ENCODE assay signal across 19 mouse cellular contexts in genomic region chr5:139332590-139333272, GRCm38 (mm10). TPM values are rescaled to one million over a fixed set of nuclear protein-coding genes. Genes with fewer than 3 reads are reported as not detected.
DNase-seq lines count a peak whose midpoint lies in the region; ATAC-seq and TF ChIP-seq lines count a peak whose summit lies in the region.
"Had no signal": no experiment of that assay in that cellular context is flagged by ENCODE, and none has a peak within 500 bp of the region (broad histone marks: within the 10 kb centered on the region; RNA-seq: fewer than 3 reads in every experiment).

No protein-coding gene starts in this region.

- H3K27me3 ChIP-seq in kidney, embryonic 15.5 days: no peaks in the 10 kb centered on the region
- H3K27me3 ChIP-seq in kidney, embryonic 14.5 days (ENCODE audit: control insufficient read depth, insufficient read depth, low read length): no peaks in the 10 kb centered on the region
- H3K27me3 ChIP-seq in intestine, embryonic 16.5 days (replicated peaks; ENCODE audit: control insufficient read depth, insufficient read depth, low read length): no peaks in the 10 kb centered on the region
- H3K27me3 ChIP-seq in small intestine, adult 2 months (ENCODE audit: control insufficient read depth, insufficient read depth, low read length): no peaks in the 10 kb centered on the region
- H3K27me3 ChIP-seq in forebrain, embryonic 11.5 days (ENCODE audit: control insufficient read depth, insufficient read depth, low read length): no peaks in the 10 kb centered on the region
- H3K27me3 ChIP-seq: CH12.LX had no signal

- peaks cover 29% of the 10 kb centered on the region for H3K4me1 ChIP-seq in kidney, embryonic 15.5 days
- H3K4me1 ChIP-seq in kidney, embryonic 14.5 days (ENCODE audit: control insufficient read depth, insufficient read depth, low read length): no peaks in the 10 kb centered on the region
- peaks cover 8% of the 10 kb centered on the region for H3K4me1 ChIP-seq in intestine, embryonic 16.5 days (ENCODE audit: control insufficient read depth, insufficient read depth, low read length)
- peaks cover 22% of the 10 kb centered on the region for H3K4me1 ChIP-seq in small intestine, adult 2 months (ENCODE audit: control insufficient read depth, insufficient read depth, insufficient read length, low read length)
- no peaks in the 10 kb centered on the region for H3K4me1 ChIP-seq in forebrain, embryonic 11.5 days (replicated peaks; ENCODE audit: control insufficient read depth, insufficient read depth, low read length)
- H3K4me1 ChIP-seq: neural tube, embryonic 13.5 days had no signal

- TF ChIP-seq POLR2A in small intestine, adult 2 months (IDR thresholded peaks at IDR 0.05; ENCODE audit: low read depth, low read length): peak; percentile 71; the same call in 1 of the 2 replicates

- peak overlapping the region; percentile 61; the same call in 1 of the 2 replicates for H3K27ac ChIP-seq in kidney, embryonic 15.5 days
- H3K27ac ChIP-seq in kidney, embryonic 14.5 days (ENCODE audit: low read depth, low read length): no peak overlapping the region
- peak overlapping the region; percentile 95 for H3K27ac ChIP-seq in intestine, embryonic 16.5 days (ENCODE audit: low read length)
- H3K27ac ChIP-seq in small intestine, adult 2 months (ENCODE audit: insufficient read depth, low read depth, low read length): peak overlapping the region; percentile 91
- no peak overlapping the region for H3K27ac ChIP-seq in forebrain, embryonic 11.5 days (ENCODE audit: low read depth, low read length)
- H3K27ac ChIP-seq: heart, embryonic 15.5 days; hindbrain, embryonic 14.5 days; kidney, postnatal 0 days; macrophage; neural tube, embryonic 13.5 days had no signal

- WGBS in kidney, embryonic 15.5 days: 77% methylated on average over 8 of the region's 8 CpGs
- 79% methylated on average over 8 of the region's 8 CpGs for WGBS in kidney, embryonic 14.5 days
- WGBS in intestine, embryonic 16.5 days: 76% methylated on average over 8 of the region's 8 CpGs
- WGBS in small intestine, adult 2 months: 34% methylated on average over 8 of the region's 8 CpGs
- WGBS in forebrain, embryonic 11.5 days: 86% methylated on average over 8 of the region's 8 CpGs

- no peak for TF ChIP-seq CTCF in small intestine, adult 2 months (IDR thresholded peaks at IDR 0.05; ENCODE audit: extremely low read depth, insufficient read length, insufficient replicate concordance, low read depth, low read length)

- H3K9me3 ChIP-seq in kidney, embryonic 15.5 days (replicated peaks): no peaks in the 10 kb centered on the region
- no peaks in the 10 kb centered on the region for H3K9me3 ChIP-seq in kidney, embryonic 14.5 days (ENCODE audit: control insufficient read depth, low read length)
- H3K9me3 ChIP-seq in intestine, embryonic 16.5 days (ENCODE audit: control insufficient read depth, low read length): no peaks in the 10 kb centered on the region
- no peaks in the 10 kb centered on the region for H3K9me3 ChIP-seq in forebrain, embryonic 11.5 days (ENCODE audit: control insufficient read depth, low read length)
- H3K9me3 ChIP-seq: heart, embryonic 15.5 days; neural tube, embryonic 13.5 days had no signal

- H3K4me2 ChIP-seq in kidney, embryonic 15.5 days: no peak overlapping the region
- H3K4me2 ChIP-seq in kidney, embryonic 14.5 days (replicated peaks; ENCODE audit: low read depth, low read length): no peak overlapping the region
- peak overlapping the region; percentile 41 for H3K4me2 ChIP-seq in intestine, embryonic 16.5 days (ENCODE audit: low read depth, low read length)
- H3K4me2 ChIP-seq in forebrain, embryonic 11.5 days (ENCODE audit: low read depth, low read length, severe bottlenecking): no peak overlapping the region
- H3K4me2 ChIP-seq: heart, embryonic 15.5 days; hindbrain, embryonic 14.5 days; neural tube, embryonic 13.5 days had no signal

- H3K9ac ChIP-seq in kidney, embryonic 15.5 days: no peak overlapping the region
- no peak overlapping the region for H3K9ac ChIP-seq in kidney, embryonic 14.5 days (ENCODE audit: low read depth, low read length)
- peak overlapping the region; percentile 60 for H3K9ac ChIP-seq in intestine, embryonic 16.5 days (ENCODE audit: low read depth, low read length)
- no peak overlapping the region for H3K9ac ChIP-seq in forebrain, embryonic 11.5 days (ENCODE audit: low read length)
- H3K9ac ChIP-seq: heart, embryonic 15.5 days; hindbrain, embryonic 14.5 days; neural tube, embryonic 13.5 days had no signal

- ATAC-seq in kidney, embryonic 15.5 days (replicated peaks; ENCODE audit: low FRiP score): no peak
- ATAC-seq in kidney, embryonic 14.5 days (ENCODE audit: low FRiP score, low TSS enrichment): no peak
- ATAC-seq in intestine, embryonic 16.5 days: peak; percentile 93
- ATAC-seq in forebrain, embryonic 11.5 days (replicated peaks; ENCODE audit: low FRiP score): no peak

- peaks cover 31% of the 10 kb centered on the region for H3K36me3 ChIP-seq in kidney, embryonic 15.5 days
- peaks cover 15% of the 10 kb centered on the region for H3K36me3 ChIP-seq in kidney, embryonic 14.5 days (ENCODE audit: control insufficient read depth, insufficient read depth, low read length)
- peaks cover 11% of the 10 kb centered on the region; the same call in 1 of the 2 replicates for H3K36me3 ChIP-seq in intestine, embryonic 16.5 days (ENCODE audit: control insufficient read depth, insufficient read depth, low read length)
- peaks cover 13% of the 10 kb centered on the region for H3K36me3 ChIP-seq in small intestine, adult 2 months (ENCODE audit: control insufficient read depth, insufficient read depth, low read length)
- peaks cover 2% of the 10 kb centered on the region for H3K36me3 ChIP-seq in forebrain, embryonic 11.5 days (ENCODE audit: control insufficient read depth, insufficient read depth, low read length)

- H3K4me3 ChIP-seq in kidney, embryonic 15.5 days (replicated peaks): no peak overlapping the region
- H3K4me3 ChIP-seq in kidney, embryonic 14.5 days (ENCODE audit: low read length): no peak overlapping the region
- no peak overlapping the region; the same call in 1 of the 2 replicates for H3K4me3 ChIP-seq in intestine, embryonic 16.5 days (ENCODE audit: low read length)
- peak overlapping the region; percentile 30 for H3K4me3 ChIP-seq in small intestine, adult 2 months (ENCODE audit: low read depth, low read length)
- no peak overlapping the region for H3K4me3 ChIP-seq in forebrain, embryonic 11.5 days (ENCODE audit: low read depth, low read length)
- H3K4me3 ChIP-seq: heart, embryonic 15.5 days; neural tube, embryonic 13.5 days had no signal

- peak; percentile 30 for DNase-seq in cerebellum, adult 9-11 months
- DNase-seq in cerebellum, postnatal 14 days: no peak
- no peak for DNase-seq in urinary bladder, adult 2 months (ENCODE audit: low spot score)
- no peak for DNase-seq in forebrain, embryonic 11.5 days (ENCODE audit: low spot score)
- DNase-seq: adrenal gland, postnatal 36 days; gastrocnemius, postnatal 36 days; lung, adult 2 months; right cerebral cortex, postnatal 4 days; thymus, postnatal 14 days had no signal

RNA-seq across cellular contexts. Expression of gene Adap1, which starts 7.3 kb away (rescaled TPM):
- 2.1 and 2.2 TPM in 2 replicates for polyA plus RNA-seq in kidney, embryonic 15.5 days (2015; fragmentation: Nextera tagmentation; extraction: Ambion mirVana)
- 0.89 and 1.2 TPM in 2 replicates for polyA plus RNA-seq in kidney, embryonic 14.5 days (2014; fragmentation: Nextera tagmentation; extraction: Ambion mirVana)
- polyA plus RNA-seq in intestine, embryonic 16.5 days (2015; fragmentation: Nextera tagmentation; extraction: Ambion mirVana): 5.3 and 6.3 TPM in 2 replicates
- polyA plus RNA-seq in small intestine, adult 2 months (2012; rRNA removed): 57.8 and 234 TPM in 2 replicates
- 45.4 and 46.6 TPM in 2 replicates for polyA plus RNA-seq in urinary bladder, adult 2 months (2012; rRNA removed)
- 1.9 and 2.0 TPM in 2 replicates for polyA plus RNA-seq in forebrain, embryonic 11.5 days (2014; fragmentation: Nextera tagmentation; extraction: Ambion mirVana)

RNA-seq across cellular contexts. Expression of gene Cox19, which starts 18.5 kb away (rescaled TPM):
- 96.2 and 102 TPM in 2 replicates for polyA plus RNA-seq in kidney, embryonic 15.5 days (2015; fragmentation: Nextera tagmentation; extraction: Ambion mirVana)
- polyA plus RNA-seq in kidney, embryonic 14.5 days (2014; fragmentation: Nextera tagmentation; extraction: Ambion mirVana): 105 and 119 TPM in 2 replicates
- polyA plus RNA-seq in intestine, embryonic 16.5 days (2015; fragmentation: Nextera tagmentation; extraction: Ambion mirVana): 183 and 195 TPM in 2 replicates
- 58.8 and 104 TPM in 2 replicates for polyA plus RNA-seq in small intestine, adult 2 months (2012; rRNA removed)
- 45.3 and 52.4 TPM in 2 replicates for polyA plus RNA-seq in urinary bladder, adult 2 months (2012; rRNA removed)
- polyA plus RNA-seq in forebrain, embryonic 11.5 days (2014; fragmentation: Nextera tagmentation; extraction: Ambion mirVana): 103 and 130 TPM in 2 replicates

RNA-seq across cellular contexts. Expression of gene Cyp2w1, which starts 19.7 kb away (rescaled TPM):
- 0.16 and 0.60 TPM in 2 replicates for polyA plus RNA-seq in kidney, embryonic 15.5 days (2015; fragmentation: Nextera tagmentation; extraction: Ambion mirVana)
- polyA plus RNA-seq in kidney, embryonic 14.5 days (2014; fragmentation: Nextera tagmentation; extraction: Ambion mirVana): not detected in 2 replicates
- polyA plus RNA-seq in intestine, embryonic 16.5 days (2015; fragmentation: Nextera tagmentation; extraction: Ambion mirVana): 33.9 and 44.0 TPM in 2 replicates
- polyA plus RNA-seq in small intestine, adult 2 months (2012; rRNA removed): 0.32 and 2.0 TPM in 2 replicates
- polyA plus RNA-seq in urinary bladder, adult 2 months (2012; rRNA removed): not detected in 2 replicates
- polyA plus RNA-seq in forebrain, embryonic 11.5 days (2014; fragmentation: Nextera tagmentation; extraction: Ambion mirVana): not detected in 2 replicates
- polyA plus RNA-seq: heart, embryonic 15.5 days; hindbrain, embryonic 14.5 days; kidney, postnatal 0 days; macrophage; neural tube, embryonic 13.5 days had no signal

RNA-seq across cellular contexts. Expression of gene Gpr146, which starts 44.8 kb away (rescaled TPM):
- polyA plus RNA-seq in kidney, embryonic 15.5 days (2015; fragmentation: Nextera tagmentation; extraction: Ambion mirVana): 4.1 and 5.4 TPM in 2 replicates
- 2.7 and 3.1 TPM in 2 replicates for polyA plus RNA-seq in kidney, embryonic 14.5 days (2014; fragmentation: Nextera tagmentation; extraction: Ambion mirVana)
- polyA plus RNA-seq in intestine, embryonic 16.5 days (2015; fragmentation: Nextera tagmentation; extraction: Ambion mirVana): 2.3 and 2.5 TPM in 2 replicates
- 4.0 and 6.8 TPM in 2 replicates for polyA plus RNA-seq in small intestine, adult 2 months (2012; rRNA removed)
- polyA plus RNA-seq in urinary bladder, adult 2 months (2012; rRNA removed): 16.4 and 22.2 TPM in 2 replicates
- 1.8 and 1.9 TPM in 2 replicates for polyA plus RNA-seq in forebrain, embryonic 11.5 days (2014; fragmentation: Nextera tagmentation; extraction: Ambion mirVana)

Comparison
In these comparisons a context has a peak if more than half of its experiments do, and no peak if none do; other contexts are left out.
1. H3K27ac ChIP-seq: peak in kidney, embryonic 15.5 days (single experiment), intestine, embryonic 16.5 days (single experiment) and small intestine, adult 2 months (single experiment); none in kidney, embryonic 14.5 days (single experiment) and forebrain, embryonic 11.5 days (single experiment).
2. RNA of gene Cyp2w1, which starts 19.7 kb away (polyA plus RNA-seq): 33.9 to 44.0 TPM in intestine, embryonic 16.5 days; 0.32 to 2.0 TPM in small intestine, adult 2 months, 0.16 to 0.60 TPM in kidney, embryonic 15.5 days, not detected in kidney, embryonic 14.5 days, not detected in urinary bladder, adult 2 months and not detected in forebrain, embryonic 11.5 days; every median in the first group is over 10 times any median in the second.